Mouse (Mus musculus) thymus, adult 2 months (tissue): Measurements from ENCODE around the gene Prss56.

Experiments
- CTCF ChIP-seq: fragments of 200-500 bp; IDR thresholded peaks from 2 replicates; pipeline ENCODE4 v1.5.1; 2012; ENCODE audit warnings: mild to moderate bottlenecking, control low read depth, low read length, moderate library complexity, borderline replicate concordance; ENCODE audit not compliant: control insufficient read depth, poor library complexity, insufficient read depth; ENCODE audit errors: extremely low read depth
- POLR2A ChIP-seq: fragments of 200-500 bp; IDR thresholded peaks from 2 replicates; pipeline ENCODE4 v1.6.1; 2012; ENCODE audit warnings: mild to moderate bottlenecking, low read length, control low read depth, moderate library complexity; ENCODE audit not compliant: control insufficient read depth, poor library complexity, insufficient read depth; ENCODE audit errors: extremely low read depth

GRCm38 (mm10) chr1:87198119-87199065 lies 15.3 kb downstream of the Prss56 start:
- TF ChIP-seq CTCF (no peak), POLR2A (no peak)
